Mouse (Mus musculus) activated CD4-positive, CD25-positive, alpha-beta regulatory T cell, adult 4 months (primary cell): ENCODE results near the gene Catspere2. TPM values are rescaled to one million over a fixed set of nuclear protein-coding genes. Genes with fewer than 3 reads are reported as not detected.

Experiments
- ATAC-seq: one replicate; pipeline ENCODE4 v1.8.0; 2017
- polyA plus RNA-seq, 2 experiments: library from polyadenylated mRNA; unstranded; fragments of 100-300 nt; shearing (Covaris generic); gene quantifications; one replicate each; pipeline ENCODE4 v1.2.1; 2017

The Catspere2 gene
- polyA plus RNA-seq, 2 experiments from 2014 or later = 0.33 TPM; not detected in 1

DNA sequence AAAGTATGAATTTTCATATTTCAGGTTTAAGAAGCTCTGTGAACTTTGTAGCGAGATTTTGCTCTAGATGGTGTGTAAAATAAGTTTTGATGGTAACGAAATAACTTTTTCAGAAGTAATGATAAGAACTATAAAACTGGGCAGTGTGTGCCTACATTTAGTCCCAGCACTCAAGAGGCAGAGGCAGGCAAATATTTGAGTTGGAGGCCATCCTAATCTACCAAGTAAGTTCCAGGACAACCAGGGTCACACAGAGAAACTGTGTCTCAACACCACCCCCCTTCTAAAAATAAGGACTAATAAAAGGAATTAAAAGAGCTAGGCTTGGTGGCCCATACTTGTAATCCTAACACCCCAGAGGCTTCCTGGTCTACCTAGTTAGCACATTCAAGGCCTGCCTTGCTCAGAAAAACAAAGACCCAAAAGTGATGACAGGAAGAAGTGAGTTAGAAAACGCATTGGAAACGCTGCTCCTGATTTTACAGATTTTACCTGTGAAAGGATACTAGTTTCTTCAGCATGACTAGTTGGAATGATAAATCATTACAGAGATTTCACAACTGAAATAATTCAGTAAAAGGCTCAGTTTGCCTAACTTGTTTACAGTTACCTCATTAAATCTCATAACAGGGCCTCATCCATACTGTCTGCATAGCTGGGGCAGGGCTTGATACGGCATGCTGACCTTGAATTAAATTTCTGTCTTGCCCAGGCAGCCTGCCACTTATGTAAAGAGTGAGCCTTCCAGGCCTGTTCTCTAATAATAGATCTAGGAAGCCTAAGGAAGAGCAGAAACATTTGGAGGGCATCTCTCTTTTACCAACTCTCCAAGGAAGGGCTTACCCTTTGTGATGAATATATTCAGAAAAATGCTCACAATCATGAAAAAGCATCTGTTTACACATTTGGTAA is 236.2 kb downstream of the Catspere2 start:
- ATAC-seq = no peak

Other genes with a start within 250 kb of the Catspere2 start
- gene Adss, start 186.9 kb upstream of the Catspere2 start, polyA plus RNA-seq = 10 to 100 TPM; 66.8 to 67.7 TPM
- 1 to 10 TPM; 7.3 to 8.4 TPM for gene Desi2, start 204.0 kb downstream of the Catspere2 start, polyA plus RNA-seq